Mouse (Mus musculus): Measurements from ENCODE around the gene Lsamp. TPM values are rescaled to one million over a fixed set of nuclear protein-coding genes. Genes with fewer than 3 reads are reported as not detected.

The Lsamp gene
- polyA plus RNA-seq, 1 experiment from 2014 or later, result 1.5 TPM

DNA sequence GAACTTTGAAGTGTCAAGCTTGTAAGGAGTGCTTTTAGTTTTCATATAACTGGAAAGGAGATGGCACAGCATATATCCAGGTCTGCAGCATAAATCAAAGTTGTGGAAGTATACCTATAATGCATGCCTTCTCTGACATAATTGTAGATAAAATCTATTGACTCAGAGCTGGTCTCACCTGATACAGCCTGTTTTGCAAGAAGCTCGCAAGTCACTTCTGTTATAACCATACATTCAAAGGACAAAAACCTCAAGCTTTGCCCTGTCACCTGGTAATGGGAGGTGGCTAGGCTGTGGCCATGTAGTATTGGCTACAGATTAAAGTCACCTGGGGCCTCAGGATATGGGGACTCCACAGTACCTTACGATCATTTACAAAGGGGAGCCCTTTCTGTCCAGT lies 507.4 kb downstream of the Lsamp start:
- H3K9me3 ChIP-seq (ENCODE audit: control insufficient read depth), result no peaks in the 10 kb centered on the region
- H3K9ac ChIP-seq (ENCODE audit: low read depth, low read length), result no peak overlapping the region
- 34% methylated on average over 2 of the region's 2 CpGs for WGBS
- H3K4me2 ChIP-seq (replicated peaks; ENCODE audit: low read depth), result no peak overlapping the region
- ATAC-seq, result no peak
- no peaks in the 10 kb centered on the region for H3K36me3 ChIP-seq (ENCODE audit: control insufficient read depth, insufficient read depth)
- no peak overlapping the region for H3K4me3 ChIP-seq (ENCODE audit: low read depth, low read length)
- TF ChIP-seq CTCF (IDR thresholded peaks at IDR 0.05; ENCODE audit: low read depth), result no peak
- H3K27me3 ChIP-seq (replicated peaks; ENCODE audit: control insufficient read depth, insufficient read depth, low read length), result no peaks in the 10 kb centered on the region
- no peak overlapping the region for H3K27ac ChIP-seq (ENCODE audit: low read depth, low read length)
- H3K4me1 ChIP-seq (replicated peaks; ENCODE audit: control insufficient read depth, insufficient read depth, low read length), result no peaks in the 10 kb centered on the region

DNA sequence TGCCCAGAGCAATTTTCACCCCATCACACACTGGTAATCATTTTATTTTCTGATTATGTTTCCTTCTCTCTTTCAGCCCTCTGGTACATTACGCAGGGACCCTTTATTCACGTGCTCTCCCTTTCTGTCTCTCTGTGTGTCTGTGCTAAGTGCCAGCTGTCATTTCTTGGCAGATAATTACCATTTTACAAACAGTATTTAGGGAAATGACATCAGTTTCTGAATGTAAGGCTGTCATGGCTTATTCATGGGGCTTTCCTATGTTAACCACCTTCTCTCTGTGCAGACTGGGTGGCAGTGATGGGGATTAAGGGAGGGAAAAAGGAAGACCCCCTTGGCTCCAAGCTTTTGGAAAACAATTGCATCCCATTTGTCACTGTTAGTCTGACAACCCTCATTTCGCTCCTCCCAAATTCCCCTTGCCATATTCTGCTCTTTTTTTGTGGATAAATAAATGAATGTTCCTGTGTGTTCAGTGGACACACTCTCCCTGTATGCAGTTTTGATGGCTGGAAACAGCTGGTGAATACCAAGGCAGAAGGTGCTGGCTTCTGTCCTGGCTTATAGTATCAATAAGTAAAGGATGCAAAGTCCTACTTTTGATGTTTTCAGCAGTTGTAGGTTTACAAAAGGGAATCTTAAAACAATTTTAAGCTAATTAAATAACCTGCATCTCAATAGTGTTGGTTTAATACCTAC lies 520.2 kb downstream of the Lsamp start:
- Histone ChIP-seq H3K27ac (ENCODE audit: low read depth, low read length) (no peak overlapping the region), H3K9me3 (ENCODE audit: control insufficient read depth) (no peaks in the 10 kb centered on the region), H3K4me2 (replicated peaks; ENCODE audit: low read depth) (no peak overlapping the region), H3K4me3 (ENCODE audit: low read depth, low read length) (no peak overlapping the region), H3K4me1 (replicated peaks; ENCODE audit: control insufficient read depth, insufficient read depth, low read length) (no peaks in the 10 kb centered on the region), H3K27me3 (replicated peaks; ENCODE audit: control insufficient read depth, insufficient read depth, low read length) (no peaks in the 10 kb centered on the region), H3K36me3 (ENCODE audit: control insufficient read depth, insufficient read depth) (no peaks in the 10 kb centered on the region), H3K9ac (ENCODE audit: low read depth, low read length) (no peak overlapping the region)
- no peak for TF ChIP-seq CTCF (IDR thresholded peaks at IDR 0.05; ENCODE audit: low read depth)
- 65% methylated on average over 3 of the region's 3 CpGs for WGBS
- no peak for ATAC-seq

DNA sequence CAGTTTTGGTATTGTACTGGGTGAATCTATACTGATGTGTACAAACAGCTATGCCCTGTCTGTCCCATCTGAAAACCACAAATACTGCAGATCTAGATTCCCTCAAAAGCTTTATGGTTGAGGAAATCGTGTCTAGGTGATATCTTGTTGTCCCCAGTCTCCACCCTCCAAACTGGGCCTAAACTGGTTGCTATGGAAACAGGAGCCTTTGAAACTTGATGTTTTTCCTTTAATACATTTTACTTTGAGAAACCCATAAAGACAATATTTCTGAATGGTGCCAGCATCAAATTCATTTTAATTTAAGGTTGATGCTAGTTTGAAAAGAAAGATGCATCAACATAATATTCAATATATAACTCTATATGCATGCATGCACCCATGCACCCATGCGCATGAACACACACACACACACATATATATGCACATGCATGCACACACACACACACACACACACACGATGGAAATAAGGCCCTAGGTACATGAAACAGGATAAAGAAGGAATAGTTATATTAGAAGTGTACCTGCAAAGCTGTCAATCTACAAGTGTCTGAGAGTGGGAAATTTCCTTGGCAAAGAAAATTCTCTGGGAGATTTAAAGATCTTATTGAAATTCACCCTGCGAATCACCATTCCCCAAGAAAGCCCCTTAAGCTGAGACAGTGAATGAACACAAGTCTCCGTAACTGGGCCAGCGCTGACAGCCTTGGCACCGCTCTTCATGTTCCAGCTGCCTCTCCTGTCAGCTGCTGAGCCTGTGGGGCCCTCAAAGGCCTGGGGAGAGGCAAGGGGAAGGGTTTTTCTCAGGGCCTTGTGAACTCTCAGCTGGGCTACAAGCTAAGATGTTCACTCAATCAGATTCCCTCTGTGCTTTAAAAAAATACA lies 525.2 kb downstream of the Lsamp start:
- Histone ChIP-seq H3K4me2 (replicated peaks; ENCODE audit: low read depth) (no peak overlapping the region), H3K36me3 (ENCODE audit: control insufficient read depth, insufficient read depth) (no peaks in the 10 kb centered on the region), H3K4me3 (ENCODE audit: low read depth, low read length) (no peak overlapping the region), H3K9ac (ENCODE audit: low read depth, low read length) (no peak overlapping the region), H3K27ac (ENCODE audit: low read depth, low read length) (no peak overlapping the region), H3K9me3 (ENCODE audit: control insufficient read depth) (no peaks in the 10 kb centered on the region), H3K4me1 (replicated peaks; ENCODE audit: control insufficient read depth, insufficient read depth, low read length) (no peaks in the 10 kb centered on the region), H3K27me3 (replicated peaks; ENCODE audit: control insufficient read depth, insufficient read depth, low read length) (no peaks in the 10 kb centered on the region)
- TF ChIP-seq CTCF (IDR thresholded peaks at IDR 0.05; ENCODE audit: low read depth), result no peak
- 78% methylated on average over 7 of the region's 7 CpGs for WGBS
- no peak for ATAC-seq

DNA sequence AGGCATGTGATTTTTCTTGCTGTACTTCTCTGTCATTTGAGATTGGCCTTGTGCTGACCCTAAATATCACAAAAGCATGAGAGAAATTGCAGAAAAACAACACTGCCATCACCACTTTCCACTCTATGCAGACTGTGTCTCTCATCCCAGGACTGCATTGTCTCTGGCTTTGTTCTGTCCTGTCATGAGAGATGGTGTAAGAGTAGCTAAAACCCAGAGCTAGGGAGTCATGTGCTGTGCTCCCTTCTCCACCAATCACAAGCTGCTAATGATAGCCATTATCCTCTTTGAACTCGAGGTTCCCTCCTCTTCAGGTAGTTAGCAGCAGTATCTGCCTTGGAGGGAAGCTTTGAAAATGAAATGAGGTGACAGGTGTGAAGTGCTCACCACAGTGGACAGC lies 552.6 kb downstream of the Lsamp start:
- H3K9ac ChIP-seq (ENCODE audit: low read depth, low read length), result no peak overlapping the region
- no peak overlapping the region for H3K4me3 ChIP-seq (ENCODE audit: low read depth, low read length)
- no peak overlapping the region for H3K27ac ChIP-seq (ENCODE audit: low read depth, low read length)
- TF ChIP-seq CTCF (IDR thresholded peaks at IDR 0.05; ENCODE audit: low read depth), result no peak
- H3K4me2 ChIP-seq (replicated peaks; ENCODE audit: low read depth), result no peak overlapping the region
- 7% methylated on average over 1 of the region's 1 CpGs for WGBS
- H3K4me1 ChIP-seq (replicated peaks; ENCODE audit: control insufficient read depth, insufficient read depth, low read length), result no peaks in the 10 kb centered on the region
- H3K9me3 ChIP-seq (ENCODE audit: control insufficient read depth), result no peaks in the 10 kb centered on the region
- ATAC-seq, result no peak
- no peaks in the 10 kb centered on the region for H3K36me3 ChIP-seq (ENCODE audit: control insufficient read depth, insufficient read depth)
- no peaks in the 10 kb centered on the region for H3K27me3 ChIP-seq (replicated peaks; ENCODE audit: control insufficient read depth, insufficient read depth, low read length)

DNA sequence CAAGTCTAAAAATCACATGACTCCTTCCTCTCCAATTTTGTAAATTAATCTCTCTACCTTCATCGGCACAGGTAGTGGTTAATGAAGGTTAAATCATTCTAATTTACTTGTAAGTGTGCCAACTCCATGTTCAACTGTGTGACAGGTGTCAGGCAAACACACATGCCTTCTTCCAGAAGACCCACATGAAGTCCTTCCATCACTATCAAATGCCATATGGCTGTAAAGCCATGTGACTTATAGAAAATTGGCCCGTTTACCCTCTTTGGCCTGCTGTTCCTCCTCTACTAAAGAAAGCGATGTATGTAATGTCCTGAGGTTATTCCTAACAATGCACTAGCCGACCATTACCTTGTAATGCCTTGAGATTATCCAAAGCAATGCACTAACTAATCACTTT lies 565.5 kb downstream of the Lsamp start:
- 87% methylated on average over 4 of the region's 4 CpGs for WGBS
- H3K4me1 ChIP-seq (replicated peaks; ENCODE audit: control insufficient read depth, insufficient read depth, low read length), result no peaks in the 10 kb centered on the region
- no peak overlapping the region for H3K4me3 ChIP-seq (ENCODE audit: low read depth, low read length)
- no peak for TF ChIP-seq CTCF (IDR thresholded peaks at IDR 0.05; ENCODE audit: low read depth)
- H3K27me3 ChIP-seq (replicated peaks; ENCODE audit: control insufficient read depth, insufficient read depth, low read length), result no peaks in the 10 kb centered on the region
- ATAC-seq, result no peak
- no peak overlapping the region for H3K27ac ChIP-seq (ENCODE audit: low read depth, low read length)
- H3K4me2 ChIP-seq (replicated peaks; ENCODE audit: low read depth), result no peak overlapping the region
- no peaks in the 10 kb centered on the region for H3K9me3 ChIP-seq (ENCODE audit: control insufficient read depth)
- no peaks in the 10 kb centered on the region for H3K36me3 ChIP-seq (ENCODE audit: control insufficient read depth, insufficient read depth)
- no peak overlapping the region for H3K9ac ChIP-seq (ENCODE audit: low read depth, low read length)

DNA sequence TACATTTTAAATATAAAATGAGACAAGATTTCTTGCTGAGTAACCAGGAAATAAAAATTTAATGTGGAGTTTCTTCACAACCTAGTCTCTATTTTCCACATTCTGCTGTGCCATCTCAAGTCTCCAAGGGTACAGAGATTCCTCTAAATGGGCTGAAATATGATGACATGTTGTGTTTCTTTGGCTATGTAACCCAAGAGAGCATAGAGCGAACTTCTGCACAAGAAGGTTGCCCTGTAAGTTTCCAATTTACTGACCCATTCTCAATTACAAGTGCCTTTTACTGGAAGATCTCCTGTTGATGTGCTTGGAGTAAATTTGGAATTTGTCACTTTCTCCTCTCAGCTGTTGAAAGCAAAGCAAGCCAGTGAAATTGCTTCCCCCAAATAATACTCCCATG lies 571.4 kb downstream of the Lsamp start:
- H3K4me1 ChIP-seq (replicated peaks; ENCODE audit: control insufficient read depth, insufficient read depth, low read length), result no peaks in the 10 kb centered on the region
- no peaks in the 10 kb centered on the region for H3K27me3 ChIP-seq (replicated peaks; ENCODE audit: control insufficient read depth, insufficient read depth, low read length)
- no peaks in the 10 kb centered on the region for H3K9me3 ChIP-seq (ENCODE audit: control insufficient read depth)
- no peak overlapping the region for H3K9ac ChIP-seq (ENCODE audit: low read depth, low read length)
- no peak overlapping the region for H3K27ac ChIP-seq (ENCODE audit: low read depth, low read length)
- H3K4me3 ChIP-seq (ENCODE audit: low read depth, low read length), result no peak overlapping the region
- WGBS, result 76% methylated on average over 1 of the region's 1 CpGs
- no peak for TF ChIP-seq CTCF (IDR thresholded peaks at IDR 0.05; ENCODE audit: low read depth)
- H3K36me3 ChIP-seq (ENCODE audit: control insufficient read depth, insufficient read depth), result no peaks in the 10 kb centered on the region
- no peak for ATAC-seq
- H3K4me2 ChIP-seq (replicated peaks; ENCODE audit: low read depth), result no peak overlapping the region
